Mouse (Mus musculus): ENCODE measurements around the gene Apod. TPM values are rescaled to one million over a fixed set of nuclear protein-coding genes. Genes with fewer than 3 reads are reported as not detected.
A peak's percentile ranks its signal among the peaks of the same experiment; 100 is the strongest.

Apod gene
- polyA plus RNA-seq, 1 experiment from 2014 or later, result 0.53 TPM

DNA sequence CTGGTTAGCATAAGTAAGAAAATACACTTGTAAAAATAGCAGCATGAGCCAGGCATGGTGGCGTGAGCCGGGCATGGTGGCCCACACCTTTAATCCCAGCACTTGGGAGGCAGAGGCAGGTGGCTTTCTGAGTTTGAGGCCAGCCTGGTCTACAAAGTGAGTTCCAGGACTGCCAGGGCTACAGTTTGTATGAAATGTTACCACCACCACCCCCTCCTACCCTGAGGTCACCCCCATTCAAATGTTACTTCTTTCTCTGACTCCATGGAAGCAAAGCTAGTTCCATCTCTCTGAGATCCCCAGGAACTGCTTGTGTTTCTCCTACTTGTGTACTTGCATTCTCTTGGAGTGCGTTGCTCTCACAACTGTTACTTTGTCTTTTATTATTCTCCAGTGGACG is 34.4 kb downstream of the Apod start:
- no peaks in the 10 kb centered on the region for H3K27me3 ChIP-seq (ENCODE audit: control insufficient read depth, insufficient read depth, low read length)
- no peak overlapping the region for H3K27ac ChIP-seq (replicated peaks in 1 of 2; ENCODE audit: control insufficient read depth in 1 of 2, insufficient read depth in 1 of 2, low read depth in 2 of 2, low read length in 2 of 2)
- 84% methylated on average over 4 of the region's 4 CpGs for WGBS
- H3K4me3 ChIP-seq (ENCODE audit: control insufficient read depth in 1 of 2, insufficient read depth in 1 of 2, low read depth in 1 of 2, low read length in 2 of 2), result no peak overlapping the region
- no peaks in the 10 kb centered on the region for H3K36me3 ChIP-seq (ENCODE audit: control insufficient read depth, insufficient read depth, low read length)
- no peak for ATAC-seq (ENCODE audit: insufficient number of reproducible peaks, insufficient read depth, low FRiP score, low read depth)
- H3K4me2 ChIP-seq (ENCODE audit: low read length), result no peak overlapping the region
- peaks cover 19 to 22% of the 10 kb centered on the region in 2 experiments for H3K4me1 ChIP-seq (ENCODE audit: control insufficient read depth in 2 of 2, insufficient read depth in 2 of 2, low read length in 2 of 2)
- no peaks in the 10 kb centered on the region for H3K9me3 ChIP-seq (ENCODE audit: control insufficient read depth, low read length)
- H3K9ac ChIP-seq (ENCODE audit: low read length), result no peak overlapping the region

DNA sequence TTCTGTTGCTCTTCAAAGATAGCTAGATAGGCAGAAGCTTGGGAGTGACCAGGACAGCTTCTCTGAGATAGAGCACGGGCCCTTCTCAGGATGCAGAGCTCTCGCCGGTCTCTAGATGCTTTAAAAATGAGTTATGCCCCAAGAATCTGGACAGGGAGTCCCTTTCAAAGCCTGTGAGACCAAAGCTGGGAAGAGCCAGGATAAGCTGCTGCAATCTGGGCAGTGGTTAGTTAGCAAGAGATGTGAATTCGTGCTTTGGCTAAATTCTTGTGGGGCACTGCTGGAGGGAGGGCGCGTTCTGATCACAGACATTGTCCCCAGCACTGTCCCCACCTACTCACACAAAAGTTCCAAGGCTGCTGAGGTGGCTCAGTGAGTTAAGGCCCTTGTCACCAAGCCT is 36.0 kb downstream of the Apod start:
- 56% methylated on average over 6 of the region's 6 CpGs for WGBS
- peaks cover 17 to 24% of the 10 kb centered on the region in 2 experiments for H3K4me1 ChIP-seq (ENCODE audit: control insufficient read depth in 2 of 2, insufficient read depth in 2 of 2, low read length in 2 of 2)
- no peak overlapping the region for H3K9ac ChIP-seq (ENCODE audit: low read length)
- no peak for ATAC-seq (ENCODE audit: insufficient number of reproducible peaks, insufficient read depth, low FRiP score, low read depth)
- H3K9me3 ChIP-seq (ENCODE audit: control insufficient read depth, low read length), result no peaks in the 10 kb centered on the region
- H3K4me3 ChIP-seq (ENCODE audit: control insufficient read depth in 1 of 2, insufficient read depth in 1 of 2, low read depth in 1 of 2, low read length in 2 of 2), result no peak overlapping the region
- H3K4me2 ChIP-seq (ENCODE audit: low read length), result no peak overlapping the region
- no peak overlapping the region for H3K27ac ChIP-seq (replicated peaks in 1 of 2; ENCODE audit: control insufficient read depth in 1 of 2, insufficient read depth in 1 of 2, low read depth in 2 of 2, low read length in 2 of 2)
- H3K36me3 ChIP-seq (ENCODE audit: control insufficient read depth, insufficient read depth, low read length), result no peaks in the 10 kb centered on the region
- no peaks in the 10 kb centered on the region for H3K27me3 ChIP-seq (ENCODE audit: control insufficient read depth, insufficient read depth, low read length)

DNA sequence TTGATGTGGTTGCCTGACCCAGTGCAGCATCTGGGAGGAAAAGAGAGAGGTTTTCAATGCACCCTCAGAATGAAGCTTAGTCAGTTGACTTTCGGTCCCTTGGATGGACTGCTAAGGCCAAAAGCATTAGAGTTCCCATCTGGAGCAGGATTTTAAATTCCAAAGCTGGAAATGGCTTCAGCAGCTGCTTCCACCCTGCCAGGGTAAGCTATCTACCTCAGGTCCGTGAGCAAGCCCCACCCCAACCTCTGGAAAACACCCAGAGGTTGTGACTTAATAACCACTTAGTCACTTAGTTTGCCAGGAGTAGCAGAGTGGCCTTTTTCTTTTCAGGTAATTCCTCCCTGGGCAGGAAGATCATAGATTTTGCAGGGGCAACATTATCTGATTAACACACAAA is 36.5 kb downstream of the Apod start:
- WGBS, result 73% methylated on average over 2 of the region's 2 CpGs
- H3K27ac ChIP-seq (replicated peaks in 1 of 2; ENCODE audit: control insufficient read depth in 1 of 2, insufficient read depth in 1 of 2, low read depth in 2 of 2, low read length in 2 of 2), result no peak overlapping the region

DNA sequence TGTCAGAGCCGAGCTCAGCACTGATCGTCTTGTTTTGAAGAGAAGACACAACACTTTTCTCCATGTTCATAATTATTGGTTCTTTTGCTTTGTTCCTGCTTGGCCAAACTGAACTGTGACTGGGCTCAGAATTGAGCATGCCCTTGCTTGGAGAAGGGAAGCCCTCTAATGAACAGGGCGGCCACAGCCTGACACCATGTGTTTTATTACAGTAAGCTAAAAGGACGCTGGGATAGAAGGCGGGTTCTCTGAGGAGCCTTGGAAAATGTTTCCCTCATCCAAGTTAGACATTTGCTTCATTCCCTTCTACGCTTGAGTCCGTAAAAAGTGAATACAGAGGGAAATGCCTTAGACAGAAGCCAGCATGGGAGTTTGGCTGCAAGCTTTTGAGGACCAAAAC is 37.6 kb downstream of the Apod start:
- Histone ChIP-seq H3K4me1 (ENCODE audit: control insufficient read depth in 2 of 2, insufficient read depth in 2 of 2, low read length in 2 of 2) (peaks cover 17 to 36% of the 10 kb centered on the region in 2 experiments), H3K36me3 (ENCODE audit: control insufficient read depth, insufficient read depth, low read length) (0 out of 2 replicates have a peak, but pooled peaks cover 8% of the 10 kb centered on the region), H3K9ac (ENCODE audit: low read length) (no peak overlapping the region), H3K27me3 (ENCODE audit: control insufficient read depth, insufficient read depth, low read length) (no peaks in the 10 kb centered on the region), H3K4me3 (ENCODE audit: control insufficient read depth in 1 of 2, insufficient read depth in 1 of 2, low read depth in 1 of 2, low read length in 2 of 2) (no peak overlapping the region), H3K9me3 (ENCODE audit: control insufficient read depth, low read length) (no peaks in the 10 kb centered on the region), H3K27ac (replicated peaks in 1 of 2; ENCODE audit: control insufficient read depth in 1 of 2, insufficient read depth in 1 of 2, low read depth in 2 of 2, low read length in 2 of 2) (peak overlapping the region; percentile 29 to 94), H3K4me2 (ENCODE audit: low read length) (peak overlapping the region; percentile 34; the same call in 1 of the 2 replicates)
- 74% methylated on average over 7 of the region's 7 CpGs for WGBS
- no peak for ATAC-seq (ENCODE audit: insufficient number of reproducible peaks, insufficient read depth, low FRiP score, low read depth)

More for the DNA sequence above, 36.5 kb downstream of the Apod start:
- Histone ChIP-seq H3K9me3 (ENCODE audit: control insufficient read depth, low read length) (no peaks in the 10 kb centered on the region), H3K27me3 (ENCODE audit: control insufficient read depth, insufficient read depth, low read length) (no peaks in the 10 kb centered on the region), H3K4me2 (ENCODE audit: low read length) (no peak overlapping the region), H3K4me3 (ENCODE audit: control insufficient read depth in 1 of 2, insufficient read depth in 1 of 2, low read depth in 1 of 2, low read length in 2 of 2) (no peak overlapping the region), H3K4me1 (ENCODE audit: control insufficient read depth in 2 of 2, insufficient read depth in 2 of 2, low read length in 2 of 2) (peaks cover 17 to 29% of the 10 kb centered on the region in 2 experiments), H3K9ac (ENCODE audit: low read length) (no peak overlapping the region), H3K36me3 (ENCODE audit: control insufficient read depth, insufficient read depth, low read length) (0 out of 2 replicates have a peak, but pooled peaks cover under 1% of the 10 kb centered on the region)
- ATAC-seq (ENCODE audit: insufficient number of reproducible peaks, insufficient read depth, low FRiP score, low read depth), result no peak

DNA sequence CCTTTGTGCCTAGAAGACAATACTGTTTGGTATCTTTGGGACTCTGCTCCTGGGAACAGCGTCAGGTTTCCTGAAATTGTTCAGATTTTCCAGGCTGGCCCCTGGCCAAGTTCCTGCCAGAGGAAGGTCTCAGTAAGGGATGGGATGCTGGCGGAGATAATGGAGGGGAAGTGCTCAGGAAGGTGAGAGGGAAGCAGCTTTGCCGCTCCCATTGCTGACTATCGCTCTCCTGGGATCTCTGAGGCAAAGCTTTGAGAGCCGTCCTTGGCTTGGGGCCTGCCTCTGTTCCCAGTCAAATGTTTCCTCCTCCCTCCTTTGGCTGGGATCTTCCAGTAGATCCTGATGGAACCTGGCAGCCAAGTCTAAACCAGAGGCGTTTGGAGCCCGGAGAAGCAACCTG is 38.1 kb downstream of the Apod start:
- H3K4me1 ChIP-seq (ENCODE audit: control insufficient read depth in 2 of 2, insufficient read depth in 2 of 2, low read length in 2 of 2), result peaks cover 17 to 36% of the 10 kb centered on the region in 2 experiments
- H3K4me2 ChIP-seq (ENCODE audit: low read length), result peak overlapping the region; percentile 34; the same call in 1 of the 2 replicates
- no peak overlapping the region for H3K9ac ChIP-seq (ENCODE audit: low read length)
- ATAC-seq (ENCODE audit: insufficient number of reproducible peaks, insufficient read depth, low FRiP score, low read depth), result peak; percentile 41
- no peaks in the 10 kb centered on the region for H3K27me3 ChIP-seq (ENCODE audit: control insufficient read depth, insufficient read depth, low read length)
- H3K27ac ChIP-seq (replicated peaks in 1 of 2; ENCODE audit: control insufficient read depth in 1 of 2, insufficient read depth in 1 of 2, low read depth in 2 of 2, low read length in 2 of 2), result peak overlapping the region; percentile 75 to 94
- H3K4me3 ChIP-seq (ENCODE audit: control insufficient read depth in 1 of 2, insufficient read depth in 1 of 2, low read depth in 1 of 2, low read length in 2 of 2), result no peak overlapping the region
- H3K36me3 ChIP-seq (ENCODE audit: control insufficient read depth, insufficient read depth, low read length), result 0 out of 2 replicates have a peak, but pooled peaks cover 8% of the 10 kb centered on the region
- no peaks in the 10 kb centered on the region for H3K9me3 ChIP-seq (ENCODE audit: control insufficient read depth, low read length)
- 30% methylated on average over 7 of the region's 7 CpGs for WGBS

DNA sequence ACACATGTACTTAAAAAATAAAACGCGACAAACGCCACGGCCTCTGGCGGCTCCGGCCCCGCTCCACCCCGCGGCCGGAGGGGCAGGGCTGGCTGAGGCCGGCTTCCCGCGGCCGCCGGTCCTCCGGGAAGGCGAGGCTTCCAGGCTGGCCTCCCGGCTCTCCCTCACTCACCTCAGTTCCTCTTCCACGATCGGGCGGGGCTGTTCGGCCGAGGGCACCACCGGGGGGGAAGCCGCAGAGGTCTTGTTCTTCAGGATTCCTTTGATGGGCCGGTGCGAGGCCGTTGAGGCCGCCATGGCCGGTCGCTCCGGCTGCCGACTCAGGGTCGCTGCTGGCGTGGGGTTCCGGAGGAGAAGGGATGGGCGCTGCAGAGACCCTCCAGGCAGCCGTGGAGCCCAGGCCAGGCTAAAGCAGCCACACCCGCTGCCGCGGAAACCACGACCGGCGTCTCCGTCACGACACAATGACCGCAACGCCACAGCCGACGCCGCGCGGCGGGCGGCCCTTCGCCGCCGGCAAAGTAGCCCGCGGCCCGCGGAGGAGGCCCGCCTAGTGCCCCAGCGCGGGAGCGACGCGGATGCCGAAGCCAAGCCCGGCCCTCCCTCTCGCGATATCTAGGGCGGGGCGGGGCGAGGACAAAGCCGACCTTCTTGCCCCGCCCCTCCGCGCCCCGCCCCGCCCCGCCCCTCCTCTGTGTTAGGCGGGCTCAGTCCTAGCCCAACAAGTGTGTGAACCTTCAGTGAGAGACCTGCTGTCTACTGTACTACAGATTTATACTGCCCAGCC is 39.7 kb downstream of the Apod start, which contains the start of gene Ppp1r2:
TSS of gene Ppp1r2 (minus strand) at position 604 of the 787 bp plus-strand sequence.
- H3K36me3 ChIP-seq (ENCODE audit: control insufficient read depth, insufficient read depth, low read length), result 0 out of 2 replicates have a peak, but pooled peaks cover 8% of the 10 kb centered on the region
- H3K27me3 ChIP-seq (ENCODE audit: control insufficient read depth, insufficient read depth, low read length), result no peaks in the 10 kb centered on the region
- ATAC-seq (ENCODE audit: insufficient number of reproducible peaks, insufficient read depth, low FRiP score, low read depth), result peak; percentile 93
- peak within 1 kb of the TSS; percentile 87 for H3K4me2 ChIP-seq (ENCODE audit: low read length)
- peak within 1 kb of the TSS; percentile 94 to 97 for H3K4me3 ChIP-seq (ENCODE audit: control insufficient read depth in 1 of 2, insufficient read depth in 1 of 2, low read depth in 1 of 2, low read length in 2 of 2)
- WGBS, result under 1% methylated on average over 83 of the region's 83 CpGs
- H3K4me1 ChIP-seq (ENCODE audit: control insufficient read depth in 2 of 2, insufficient read depth in 2 of 2, low read length in 2 of 2), result peaks cover 17 to 36% of the 10 kb centered on the region in 2 experiments
- no peaks in the 10 kb centered on the region for H3K9me3 ChIP-seq (ENCODE audit: control insufficient read depth, low read length)
- peak within 1 kb of the TSS; percentile 92 to 94 for H3K27ac ChIP-seq (replicated peaks in 1 of 2; ENCODE audit: control insufficient read depth in 1 of 2, insufficient read depth in 1 of 2, low read depth in 2 of 2, low read length in 2 of 2)
- H3K9ac ChIP-seq (ENCODE audit: low read length), result peak within 1 kb of the TSS; percentile 96

DNA sequence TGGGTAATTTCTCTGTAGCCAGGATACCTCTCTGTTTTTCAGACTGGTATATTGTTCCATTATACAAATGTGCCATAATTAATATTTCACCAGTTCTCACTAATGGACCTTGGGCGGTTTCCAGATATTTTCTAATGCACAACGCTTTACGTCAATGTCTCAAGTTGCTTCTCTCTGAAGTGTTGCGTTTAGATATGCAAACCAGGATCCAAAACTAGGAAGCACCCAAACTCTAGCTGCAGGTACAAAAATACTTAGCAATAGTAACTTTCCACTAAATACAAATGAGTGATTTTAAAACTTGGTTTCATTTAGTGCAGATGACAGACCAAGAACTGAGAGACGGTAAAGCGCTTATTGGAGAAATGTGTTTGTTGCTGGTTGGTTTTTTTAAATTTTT is 40.5 kb downstream of the Apod start:
- H3K9ac ChIP-seq (ENCODE audit: low read length), result peak overlapping the region; percentile 96
- ATAC-seq (ENCODE audit: insufficient number of reproducible peaks, insufficient read depth, low FRiP score, low read depth), result no peak
- peak overlapping the region in 1 of 2 experiments; percentile 94; a peak in 2 of 4 replicates for H3K27ac ChIP-seq (replicated peaks in 1 of 2; ENCODE audit: control insufficient read depth in 1 of 2, insufficient read depth in 1 of 2, low read depth in 2 of 2, low read length in 2 of 2)
- no peaks in the 10 kb centered on the region for H3K27me3 ChIP-seq (ENCODE audit: control insufficient read depth, insufficient read depth, low read length)
- 0 out of 2 replicates have a peak, but pooled peaks cover 9% of the 10 kb centered on the region for H3K36me3 ChIP-seq (ENCODE audit: control insufficient read depth, insufficient read depth, low read length)
- no peaks in the 10 kb centered on the region for H3K9me3 ChIP-seq (ENCODE audit: control insufficient read depth, low read length)
- H3K4me2 ChIP-seq (ENCODE audit: low read length), result peak overlapping the region; percentile 87
- H3K4me1 ChIP-seq (ENCODE audit: control insufficient read depth in 2 of 2, insufficient read depth in 2 of 2, low read length in 2 of 2), result peaks cover 17 to 36% of the 10 kb centered on the region in 2 experiments
- 2% methylated on average over 6 of the region's 6 CpGs for WGBS
- peak overlapping the region; percentile 94 to 97 for H3K4me3 ChIP-seq (ENCODE audit: control insufficient read depth in 1 of 2, insufficient read depth in 1 of 2, low read depth in 1 of 2, low read length in 2 of 2)
